Mouse (Mus musculus): ENCODE measurements around the gene Rcc1l.

DNA sequence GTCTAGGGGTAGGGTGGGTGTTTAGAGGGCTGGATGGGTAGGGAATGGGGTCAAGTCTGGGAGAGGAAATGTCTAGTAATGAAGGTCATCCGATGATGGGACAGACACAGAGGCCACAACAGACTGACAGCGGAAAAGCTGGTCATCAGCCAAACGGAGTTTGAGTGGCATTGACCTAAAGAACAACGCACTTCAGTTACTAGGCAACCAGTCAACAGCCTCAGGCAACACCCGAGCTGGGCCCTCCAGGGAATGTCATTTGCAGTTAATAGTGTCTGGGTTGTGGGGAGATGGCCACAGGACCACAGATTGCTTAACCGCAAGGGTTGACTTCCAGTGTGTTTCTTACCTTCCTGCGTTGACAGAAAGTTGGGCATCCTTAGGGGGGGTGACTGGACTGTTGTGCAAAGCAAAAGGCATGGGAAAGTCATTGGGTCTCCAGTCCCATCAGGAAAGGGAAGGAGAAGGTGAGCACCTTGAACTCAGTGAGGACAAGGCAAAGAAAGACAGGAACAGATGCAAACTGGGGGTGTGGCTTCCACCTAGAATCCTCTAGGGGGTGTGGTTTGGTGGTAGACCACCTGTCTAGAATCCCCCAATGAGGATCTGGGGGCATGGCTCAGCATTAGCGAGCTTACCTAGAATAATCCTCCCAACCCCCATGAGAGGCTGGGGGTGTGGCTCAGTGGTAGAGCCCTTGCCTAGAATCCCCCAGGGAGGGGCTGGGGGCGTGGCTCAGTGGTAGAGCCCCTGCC lies 55.3 kb downstream of the Rcc1l start:
- TF ChIP-seq POLR2A (IDR thresholded peaks at IDR 0.05; ENCODE audit: low read depth, low read length) (no peak), CTCF (IDR thresholded peaks at IDR 0.05; ENCODE audit: borderline replicate concordance, insufficient read depth, low read length) (no peak)
